Mouse (Mus musculus) granulocyte monocyte progenitor cell, adult 5-6 weeks (primary cell): ENCODE results near the gene Mb. TPM values are rescaled to one million over a fixed set of nuclear protein-coding genes. Genes with fewer than 3 reads are reported as not detected.
A peak's percentile ranks its signal among the peaks of the same experiment; 100 is the strongest.

Experiments used
- ATAC-seq: replicated peaks from 2 replicates; pipeline ENCODE4 v1.8.0; 2016; ENCODE audit warnings: mild to moderate bottlenecking, moderate TSS enrichment, inconsistent platforms; ENCODE audit not compliant: poor library complexity, severe bottlenecking
- total RNA-seq, 2 experiments: library from RNA; stranded (forward) in 1 of 2; stranded (reverse) in 1 of 2; fragments of 200-712, 200-1000 nt in 1 of 2; fragments of >200 nt in 1 of 2; fragmentation: Nextera tagmentation in 1 of 2; gene quantifications; 2 replicates each; pipeline ENCODE4 v1.2.3; 2014 to 2017

Gene Mb
- not detected in 2 replicates for total RNA-seq (2014; fragmentation: Nextera tagmentation)
- not detected in 2 replicates for total RNA-seq (2017)

DNA sequence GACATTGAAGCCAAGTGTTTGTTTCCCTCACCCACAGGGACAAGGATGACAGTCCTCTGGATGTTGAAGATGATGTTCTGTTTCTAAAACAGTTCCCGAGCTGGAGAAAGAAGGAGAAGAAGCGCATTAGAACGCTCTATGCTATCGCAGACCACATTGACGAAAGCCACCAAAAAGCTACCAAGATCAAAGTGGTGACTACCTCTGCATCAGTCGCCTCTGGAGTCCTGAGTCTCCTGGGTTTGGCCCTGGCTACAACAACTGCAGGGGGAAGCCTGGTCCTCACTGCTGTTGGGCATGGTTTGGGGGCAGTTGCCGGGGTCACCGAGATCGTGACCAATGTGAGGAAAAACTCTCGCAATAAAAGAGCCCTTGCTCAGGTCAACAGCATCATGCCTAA is at the start of gene Mb:
TSS of gene Mb (minus strand) at position 101 of the 400 bp plus-strand sequence.
- ATAC-seq = no peak

DNA sequence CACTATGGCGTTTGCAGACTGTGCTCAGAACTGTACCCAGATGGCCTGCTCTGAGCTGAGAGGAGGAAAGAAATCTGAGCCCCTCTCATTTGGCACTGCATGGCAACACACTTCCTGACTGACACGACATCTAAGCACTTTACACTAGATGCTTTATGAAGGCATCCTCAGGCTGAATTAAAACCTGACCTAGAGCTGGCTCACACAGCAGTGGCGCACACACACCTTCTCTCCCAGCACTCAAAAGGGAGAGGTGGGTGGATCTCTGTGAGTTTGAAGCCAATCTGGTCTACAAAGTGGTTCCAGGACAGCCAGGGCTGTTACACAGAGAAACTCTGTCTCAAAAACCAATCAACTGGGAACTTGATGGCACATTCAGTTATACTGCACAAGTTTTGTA is 49.3 kb upstream of the Mb start:
- ATAC-seq = no peak

DNA sequence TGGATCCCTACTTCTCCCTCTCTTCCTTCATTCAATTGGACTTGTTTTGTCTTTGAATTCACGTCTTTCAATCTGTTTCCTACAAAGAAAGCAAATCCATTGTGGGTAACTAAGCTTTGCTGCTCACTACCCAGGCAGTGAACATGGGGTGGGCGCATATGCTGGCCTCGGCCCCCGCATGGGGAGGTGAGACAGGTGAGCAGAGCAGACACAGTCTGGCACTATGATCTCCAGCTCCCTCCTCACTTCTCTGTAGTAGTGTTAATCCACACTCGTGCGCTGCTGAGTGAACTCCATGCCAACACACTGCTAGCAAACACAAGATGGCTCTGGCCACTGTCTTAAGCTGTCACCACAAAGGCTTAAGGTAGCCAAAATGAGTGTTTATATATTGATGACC is 46.9 kb upstream of the Mb start:
- ATAC-seq = no peak

DNA sequence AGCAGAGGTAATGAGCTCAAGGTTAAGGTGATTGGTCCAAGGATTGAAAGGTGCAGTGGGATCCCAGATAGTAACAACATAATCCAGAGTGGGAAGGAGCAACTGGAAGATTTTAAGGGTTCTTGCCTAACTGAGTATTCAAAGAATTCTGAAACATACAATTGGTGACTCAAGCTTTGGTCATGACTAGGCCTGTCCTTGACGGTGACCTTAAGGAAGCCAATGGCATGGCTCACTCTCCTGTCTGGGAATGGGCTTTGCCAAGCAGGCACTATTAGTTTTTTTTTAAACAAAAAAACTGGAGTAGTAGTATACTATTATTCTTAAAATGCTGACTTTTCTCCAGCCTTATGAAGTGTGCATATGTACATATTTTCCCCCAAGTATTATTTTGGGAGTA is 44.7 kb upstream of the Mb start:
- ATAC-seq = no peak

DNA sequence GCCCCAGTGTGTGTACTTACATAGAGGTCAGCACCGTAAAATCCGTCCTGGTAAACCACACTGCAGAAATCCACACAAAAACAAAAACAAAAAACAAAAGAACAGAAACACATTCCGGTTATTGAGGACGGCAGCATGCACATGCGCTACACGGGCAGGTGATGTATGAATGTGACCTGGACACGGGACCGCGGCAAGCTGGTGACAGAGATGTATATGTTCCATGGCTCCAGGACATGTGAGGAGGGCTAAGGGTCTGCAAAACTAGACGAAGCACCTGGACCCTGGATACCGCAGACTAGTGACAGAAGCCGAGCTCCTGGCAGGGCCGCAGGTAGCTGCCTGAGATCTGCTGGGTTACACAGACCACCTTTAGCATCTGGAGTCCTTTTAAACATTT is 44.0 kb upstream of the Mb start:
- ATAC-seq = no peak

DNA sequence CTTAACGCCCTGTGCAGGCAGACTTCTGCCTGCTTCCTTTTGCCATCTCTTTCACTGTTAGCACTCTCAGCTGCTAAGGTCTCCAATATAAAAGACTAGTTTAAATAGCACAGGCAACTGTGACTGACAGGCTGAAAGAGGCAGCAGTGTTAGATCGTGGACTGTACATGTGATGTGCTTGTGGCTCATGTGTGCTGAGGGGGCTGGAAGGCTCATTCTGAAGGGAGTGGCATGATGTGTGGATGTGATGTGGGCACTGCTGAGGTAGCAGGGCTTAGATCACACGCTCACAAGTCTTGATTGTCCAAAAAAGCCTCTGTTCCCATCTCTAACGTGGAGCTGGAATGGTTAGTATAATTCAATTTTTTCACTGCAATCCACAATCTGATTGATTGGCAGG is 40.9 kb upstream of the Mb start:
- ATAC-seq = no peak

DNA sequence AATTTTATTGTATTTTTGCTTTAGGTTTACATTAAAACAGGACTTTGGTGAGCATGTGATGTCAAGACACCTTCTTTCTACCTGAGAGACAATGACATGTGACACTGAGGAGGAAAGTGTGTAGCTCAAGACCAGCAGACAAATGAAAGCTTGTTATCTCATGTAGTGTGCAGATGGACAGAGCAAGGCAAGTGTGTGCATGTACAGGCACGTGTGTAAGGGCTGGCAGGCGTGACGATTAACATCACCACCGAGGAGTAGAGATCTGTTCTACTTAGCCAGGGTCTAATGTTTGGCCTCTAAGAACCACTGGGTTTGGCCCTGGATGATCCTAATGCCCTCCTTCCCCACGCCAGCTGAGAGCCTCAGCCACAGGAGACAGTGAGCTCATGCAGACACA is 40.1 kb upstream of the Mb start:
- no peak for ATAC-seq

DNA sequence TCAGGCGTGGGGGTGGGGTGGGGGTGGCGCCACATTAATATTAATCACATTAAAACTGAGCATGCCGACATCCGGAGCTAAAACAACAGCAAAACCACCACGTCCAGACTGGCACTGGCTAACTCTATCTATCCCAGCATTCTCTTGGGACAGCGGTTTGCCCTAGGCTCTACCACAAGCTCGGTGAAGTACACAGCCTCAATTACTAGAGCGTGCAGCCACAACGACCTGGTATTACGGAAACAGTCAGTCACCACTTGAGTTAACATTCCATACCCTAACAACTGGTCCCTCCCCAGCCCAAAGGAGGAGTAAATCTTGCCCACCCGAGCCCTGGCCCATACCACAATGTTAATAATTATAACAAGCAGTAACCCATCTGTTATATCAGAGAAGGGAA is 38.8 kb upstream of the Mb start:
- ATAC-seq = no peak

DNA sequence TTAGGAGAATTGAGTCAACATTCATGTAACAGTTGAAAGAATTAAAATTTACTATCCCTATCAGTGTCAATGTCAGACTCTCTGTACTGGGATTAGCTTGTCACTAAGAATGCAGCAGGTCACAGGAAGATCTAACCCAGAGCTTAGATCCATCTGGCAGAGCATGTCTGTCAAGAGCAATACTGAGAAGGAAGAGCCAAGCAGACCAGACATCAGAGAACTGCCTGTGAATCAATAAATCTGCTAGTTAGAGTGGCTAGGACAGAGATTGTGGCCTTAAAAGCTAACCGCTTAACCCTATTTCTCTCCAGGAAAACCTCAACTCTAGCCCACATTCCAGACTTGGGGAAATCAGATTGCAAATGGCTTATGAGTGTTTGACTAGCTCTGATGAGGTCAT is 36.0 kb upstream of the Mb start:
- no peak for ATAC-seq

DNA sequence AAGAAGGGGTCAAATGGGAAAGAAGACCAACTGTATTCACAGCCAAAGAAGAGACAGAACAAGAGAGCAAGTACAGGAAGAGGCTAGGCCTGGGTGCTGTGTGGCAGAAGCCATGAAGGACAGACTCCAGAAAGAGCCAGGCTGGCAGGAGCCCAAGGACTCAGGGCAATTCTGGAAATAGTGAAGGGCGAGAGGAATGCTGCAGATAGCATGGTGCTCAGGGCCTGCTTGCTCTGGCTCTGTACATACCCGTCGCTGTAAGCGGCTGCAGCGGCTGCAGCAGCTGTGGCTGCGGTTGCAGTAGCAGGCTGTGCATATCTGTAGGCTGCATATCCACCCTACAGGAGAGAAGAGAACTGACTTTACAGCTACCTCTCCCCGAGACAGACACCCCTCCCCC is 35.3 kb upstream of the Mb start:
- ATAC-seq = no peak

DNA sequence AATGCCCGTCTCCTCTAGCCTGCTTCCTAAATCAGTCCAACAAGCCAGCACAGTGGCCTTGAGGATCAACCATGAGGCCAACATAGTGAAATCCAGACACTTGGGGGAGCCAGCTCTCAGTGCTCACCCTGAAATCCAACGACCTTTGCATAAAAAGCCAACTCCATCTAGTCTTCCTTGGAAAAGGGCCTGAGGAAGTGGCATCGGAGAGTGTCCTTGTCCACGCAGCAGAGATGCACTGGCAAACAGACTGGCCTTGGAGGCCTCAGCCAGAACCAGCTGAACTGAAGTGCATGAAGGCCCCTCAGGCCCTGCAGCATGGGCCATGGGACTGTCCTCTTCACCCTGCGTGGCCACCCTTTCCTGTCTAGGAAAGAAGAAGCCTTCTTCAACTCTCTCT is 31.0 kb upstream of the Mb start:
- no peak for ATAC-seq

DNA sequence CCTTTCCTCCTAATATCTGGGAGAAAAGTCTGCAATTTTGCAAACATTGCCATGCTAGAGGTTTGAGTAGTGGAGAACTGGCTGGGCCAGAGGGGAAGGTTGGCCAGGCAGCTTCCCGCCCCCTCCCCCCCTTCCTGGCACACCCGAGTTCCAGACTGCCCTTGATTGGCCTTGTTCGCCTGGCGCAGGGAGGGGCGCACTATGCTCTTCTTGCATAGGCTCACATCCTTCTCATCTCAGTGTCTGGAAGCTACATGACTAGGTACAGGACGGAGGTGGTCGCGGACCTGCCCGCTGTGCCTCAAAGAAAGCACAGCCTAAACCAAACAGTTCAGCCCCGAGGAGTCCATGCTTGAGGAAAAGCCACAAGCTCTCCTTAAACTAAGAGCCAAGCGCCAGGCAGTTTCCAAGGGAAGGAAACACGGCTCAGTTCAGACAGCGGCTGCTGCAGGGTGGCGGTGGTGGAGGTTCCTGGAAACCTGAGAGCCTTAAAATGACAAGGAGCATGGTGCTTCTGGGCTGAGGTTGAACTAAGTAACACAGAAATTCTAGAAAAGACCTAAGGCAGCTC is 30.3 kb upstream of the Mb start:
- ATAC-seq = no peak

DNA sequence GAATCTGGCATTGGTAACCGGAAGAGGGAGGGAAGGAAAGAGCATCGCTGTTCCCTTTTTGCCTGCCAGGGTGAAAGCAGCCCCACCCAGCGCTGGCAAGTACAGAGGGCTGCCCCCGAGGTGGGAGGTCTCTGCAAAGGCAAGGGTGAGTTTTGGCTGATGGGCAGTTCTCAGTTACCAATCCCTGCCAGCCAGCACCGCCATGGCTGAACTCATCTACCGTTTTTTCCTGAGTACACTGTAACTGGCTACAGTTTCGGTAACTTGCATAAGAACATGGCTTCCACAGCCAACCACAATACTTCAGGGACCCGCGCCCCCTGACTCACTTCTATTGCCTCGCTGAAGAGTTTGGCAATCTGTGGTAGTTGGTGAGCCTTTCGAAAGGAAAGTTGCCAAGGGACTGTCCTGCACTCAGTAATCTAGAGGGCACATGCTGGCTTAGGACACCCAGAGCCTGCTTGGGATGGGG is 29.5 kb upstream of the Mb start:
- ATAC-seq = peak; percentile 27

DNA sequence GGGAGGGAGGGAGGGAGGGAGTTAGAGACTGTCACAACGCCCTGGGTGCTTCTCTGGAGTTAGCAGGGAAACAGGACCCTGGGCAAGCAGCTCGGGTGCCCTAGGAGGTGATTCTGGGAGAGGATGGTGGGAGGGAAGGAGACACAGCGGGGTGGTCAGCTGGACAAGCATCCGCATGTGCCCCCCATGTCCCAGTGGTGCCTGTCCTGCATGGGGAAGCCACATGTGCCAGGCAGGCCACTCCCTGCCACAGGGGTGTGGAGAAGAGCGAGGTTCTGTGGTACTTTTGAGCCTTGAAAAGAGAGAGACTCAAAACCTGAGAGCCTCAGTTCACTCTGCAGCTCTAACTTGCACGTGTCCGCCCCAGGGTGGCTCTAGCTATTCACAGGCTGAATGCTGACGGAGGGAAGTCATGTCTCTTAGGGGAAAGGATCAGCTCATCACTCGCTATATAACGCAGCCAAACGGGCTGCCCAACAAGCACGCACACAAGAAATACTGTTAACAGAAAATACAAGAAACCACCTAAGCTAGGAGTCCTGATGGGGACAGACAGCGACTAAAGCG is 28.9 kb upstream of the Mb start:
- no peak for ATAC-seq

DNA sequence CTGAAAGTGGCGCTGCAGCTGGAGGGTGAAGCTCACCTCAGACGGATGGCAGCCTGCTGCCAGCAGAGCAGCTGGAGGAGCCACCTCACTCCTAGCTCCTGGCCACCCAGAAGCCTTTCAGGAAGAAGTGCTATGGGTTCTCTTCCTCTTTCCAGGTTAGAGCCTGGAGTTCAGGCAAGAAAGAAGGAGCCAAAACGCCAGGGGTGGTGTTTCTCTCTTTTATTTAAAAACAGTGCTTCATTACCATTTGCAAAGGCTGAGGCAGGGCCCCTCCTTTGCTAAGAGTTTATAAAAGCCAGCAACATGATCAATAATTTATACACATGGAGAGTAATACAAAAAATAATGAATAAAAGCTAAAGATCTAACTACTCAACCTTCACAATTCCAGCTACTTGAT is 28.3 kb upstream of the Mb start:
- no peak for ATAC-seq

DNA sequence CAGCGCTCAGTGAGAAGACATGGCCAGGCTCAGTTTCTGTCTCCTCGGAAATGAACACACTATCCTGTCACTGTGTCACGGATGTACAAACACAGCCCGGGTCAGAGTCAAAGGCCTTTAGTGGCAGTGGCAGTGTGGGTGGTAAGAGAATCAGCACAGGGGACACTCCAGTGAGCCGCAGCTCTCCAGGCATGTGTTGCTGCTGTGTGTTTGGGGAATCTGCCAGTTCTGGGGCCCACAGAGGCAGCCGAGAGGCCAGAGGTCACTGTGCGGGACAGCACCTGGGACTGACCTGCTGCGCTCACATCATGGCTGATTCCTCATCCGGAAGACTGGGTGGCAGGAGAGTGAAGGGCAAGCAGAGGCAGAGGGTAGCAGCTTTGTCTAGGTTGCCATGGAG is 27.4 kb upstream of the Mb start:
- no peak for ATAC-seq

DNA sequence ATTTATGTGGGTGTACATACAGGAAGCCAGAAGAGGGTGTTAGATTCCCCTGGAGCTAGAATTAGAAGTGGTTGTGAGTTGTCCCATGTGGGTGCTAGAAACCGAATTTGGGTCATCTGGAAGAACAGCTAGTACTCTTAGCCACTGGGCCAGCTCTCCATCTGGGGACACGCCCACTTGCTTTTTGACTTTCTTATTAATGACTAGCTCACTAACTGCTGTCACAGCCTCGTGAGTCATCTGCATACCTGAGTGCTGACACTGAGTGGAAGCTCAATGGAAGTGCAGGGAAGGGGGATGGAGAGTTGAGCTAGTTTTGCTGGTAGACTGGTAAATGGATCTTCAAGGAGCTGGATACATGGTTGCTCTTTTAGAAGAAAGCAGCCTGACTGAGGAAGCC is 26.1 kb upstream of the Mb start:
- ATAC-seq = no peak

DNA sequence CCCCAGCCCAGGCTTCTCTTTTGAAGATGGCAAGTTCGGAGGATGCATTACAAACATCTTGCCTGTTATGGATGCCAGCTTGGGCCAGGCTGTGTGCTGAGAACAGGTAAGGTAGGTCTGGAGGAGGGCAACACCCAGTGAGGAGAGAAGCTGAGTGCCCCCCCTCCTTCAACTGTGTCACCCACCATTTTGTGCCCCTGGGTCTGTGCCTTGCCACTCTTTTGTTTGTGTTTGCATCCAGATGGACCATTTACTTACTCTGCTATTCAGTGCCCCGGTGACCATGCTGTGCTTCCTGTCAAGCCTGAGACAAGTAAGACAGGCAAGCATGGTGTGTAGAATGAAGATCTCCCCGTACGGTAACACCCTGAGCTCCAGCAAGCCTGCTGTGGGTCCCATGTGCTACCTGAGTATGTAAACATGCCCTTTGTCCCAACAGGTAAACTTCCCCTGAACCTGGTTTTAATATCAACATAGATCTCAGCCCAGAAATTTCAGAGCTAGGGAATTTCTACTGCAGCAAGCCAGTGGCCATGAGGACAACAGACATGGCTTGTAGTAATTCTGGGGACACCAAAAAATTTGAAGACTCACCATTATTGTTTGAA is 22.2 kb upstream of the Mb start:
- no peak for ATAC-seq

DNA sequence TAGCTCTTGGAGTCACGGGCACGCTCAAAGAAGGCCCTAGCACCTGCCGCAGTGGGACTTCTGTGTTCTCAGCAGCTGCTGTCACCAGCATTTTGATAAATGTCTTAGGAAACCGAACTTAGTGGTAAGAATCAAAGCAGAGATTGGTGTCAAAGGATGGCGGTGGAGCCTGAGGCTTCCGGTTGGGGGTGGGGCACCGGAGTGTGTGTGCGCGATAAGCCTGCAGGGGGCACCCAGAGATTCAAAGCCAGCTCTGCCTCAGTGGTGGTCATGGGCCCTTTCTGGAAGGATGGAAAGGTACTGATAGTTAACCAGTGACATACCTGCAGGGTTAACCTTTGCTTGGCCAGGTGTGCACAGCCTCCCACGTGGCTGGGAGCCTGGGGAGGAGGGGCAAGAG is 21.0 kb upstream of the Mb start:
- no peak; the same call in 1 of the 2 replicates for ATAC-seq

DNA sequence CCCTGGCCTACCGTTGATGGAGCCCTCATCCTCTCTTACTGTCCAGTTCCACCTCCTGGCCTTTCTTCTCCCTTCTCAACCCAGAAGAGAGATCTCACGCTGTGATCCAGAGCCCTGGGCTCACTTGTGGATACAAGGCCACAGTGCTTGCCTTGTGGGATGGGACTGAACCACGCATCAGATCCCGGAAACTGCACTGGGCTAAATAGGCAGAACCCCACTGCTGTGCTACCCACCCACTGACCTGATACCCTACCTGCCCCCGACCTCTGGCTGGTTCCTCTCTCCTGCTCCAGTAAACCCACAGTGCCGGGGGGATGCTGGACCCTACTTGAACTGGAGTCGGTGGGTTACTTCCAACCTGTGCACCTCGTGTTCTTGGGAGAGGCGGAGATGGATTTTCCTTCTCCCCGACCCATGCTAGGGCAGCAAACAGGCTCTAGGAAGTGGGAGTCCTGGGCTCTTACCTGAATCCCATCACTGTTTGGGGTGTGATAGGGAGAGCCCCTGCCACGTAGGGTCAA is 20.3 kb upstream of the Mb start:
- ATAC-seq = no peak

DNA sequence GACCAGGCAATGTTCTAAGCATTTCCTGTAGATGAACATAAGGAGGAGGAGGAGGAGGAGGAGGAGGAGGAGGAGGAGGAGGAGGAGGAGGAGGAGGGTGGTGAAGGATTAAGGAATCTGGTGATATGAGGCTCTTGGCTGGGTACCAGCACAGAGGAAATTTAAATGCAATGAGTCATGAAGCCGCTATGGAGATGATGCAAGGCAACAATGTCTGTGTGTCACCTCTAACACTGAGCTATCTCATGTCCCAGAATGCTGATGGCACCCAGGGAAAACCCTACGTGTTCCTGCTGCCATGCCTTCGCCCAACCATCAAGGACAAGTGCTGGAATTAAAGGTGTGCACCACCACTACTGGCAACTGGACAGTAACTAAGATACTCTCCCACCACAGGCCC is 18.5 kb upstream of the Mb start:
- ATAC-seq = no peak

DNA sequence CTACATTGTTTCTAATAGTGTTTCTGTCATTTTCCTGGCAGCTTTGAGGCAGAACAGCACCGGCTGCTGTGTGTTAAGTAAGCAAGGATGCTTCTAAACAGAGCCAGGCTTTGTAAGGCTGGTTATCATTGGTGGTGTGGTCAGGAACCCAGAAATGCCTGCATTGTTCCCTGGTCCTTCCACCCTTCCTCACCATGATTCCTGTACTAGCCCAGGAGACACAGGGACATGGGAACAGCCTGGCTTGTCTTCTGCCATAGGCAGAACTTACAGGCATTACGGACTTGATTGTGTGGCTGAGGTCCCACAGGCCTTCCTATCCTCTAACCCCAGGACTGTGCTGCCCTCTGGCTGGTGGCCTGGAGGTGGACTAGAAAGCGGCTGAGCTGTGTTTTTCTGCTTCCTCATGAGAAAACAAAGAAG is 18.0 kb upstream of the Mb start:
- ATAC-seq = no peak
